Mouse (Mus musculus) heart, embryonic 10.5 days (tissue): ENCODE results near the gene Cela3b. TPM values are rescaled to one million over a fixed set of nuclear protein-coding genes. Genes with fewer than 3 reads are reported as not detected.
A peak's percentile ranks its signal among the peaks of the same experiment; 100 is the strongest.
"Not testable (repeated sequence)": the region's sequence is repeated elsewhere in the genome, so short reads cannot be mapped to it uniquely, and the experiment has no call there.

Experiments
- DNase-seq: peaks from one replicate; pipeline ENCODE4 v3.0.0-alpha.2; 2017; ENCODE audit warnings: low spot score
- H3K27ac ChIP-seq: fragments of 300-500 bp; sonication (generic); 2 replicates; pipeline ENCODE4 v1.5.1; 2016; ENCODE audit warnings: mild to moderate bottlenecking
- H3K27me3 ChIP-seq: fragments of 300-500 bp; sonication (generic); 2 replicates; pipeline ENCODE4 v1.6.1; 2016; ENCODE audit warnings: mild to moderate bottlenecking; ENCODE audit not compliant: poor library complexity, insufficient read depth, severe bottlenecking
- H3K36me3 ChIP-seq: fragments of 300-500 bp; sonication (generic); 2 replicates; pipeline ENCODE4 v1.6.1; 2016; ENCODE audit warnings: mild to moderate bottlenecking, moderate library complexity
- H3K4me1 ChIP-seq: fragments of 300-500 bp; sonication (generic); 2 replicates; pipeline ENCODE4 v1.6.1; 2016; ENCODE audit warnings: mild to moderate bottlenecking
- H3K4me3 ChIP-seq: fragments of 300-500 bp; sonication (generic); 2 replicates; pipeline ENCODE4 v1.5.1; 2016; ENCODE audit warnings: mild to moderate bottlenecking, moderate library complexity
- H3K9me3 ChIP-seq: fragments of 300-500 bp; sonication (generic); 2 replicates; pipeline ENCODE4 v1.6.1; 2016; ENCODE audit warnings: mild to moderate bottlenecking, moderate library complexity
- WGBS: fragments of 180-500 bp; shearing (Covaris S2); methylation state at CpG from one replicate; pipeline ENCODE4 v1.1.7; 2016; 5-methylcytosine and 5-hydroxymethylcytosine counted together
- polyA plus RNA-seq: library from polyadenylated mRNA; unstranded; fragments of >200 nt; fragmentation: Nextera tagmentation; extraction: Ambion mirVana; gene quantifications from 2 replicates; pipeline ENCODE4 v1.2.1, GENCODE M21; 2016

Cela3b gene
- polyA plus RNA-seq, 1 experiment from 2014 or later = not detected

DNA sequence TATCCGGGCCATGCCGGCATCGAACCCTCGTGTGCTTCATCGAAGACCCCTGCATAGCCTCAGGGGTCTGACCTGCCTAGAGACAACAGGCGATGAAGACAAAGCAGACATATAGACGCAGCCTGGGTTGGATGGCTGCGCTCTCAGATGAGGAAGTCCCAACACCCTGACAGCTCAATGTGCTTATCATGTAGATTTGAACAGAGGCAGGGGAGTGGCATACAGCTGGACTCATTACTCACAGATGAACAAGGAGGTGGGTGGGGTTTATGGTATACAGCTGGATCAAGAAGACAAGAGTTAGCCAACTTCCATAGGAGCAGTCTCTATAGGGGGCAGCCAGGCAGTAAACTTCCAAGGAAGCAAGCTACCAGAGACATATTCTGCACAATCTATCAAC lies 8.5 kb upstream of the Cela3b start:
- Histone ChIP-seq H3K36me3 (no peaks in the 10 kb centered on the region), H3K4me1 (peaks cover 13% of the 10 kb centered on the region; the same call in 1 of the 2 replicates), H3K27me3 (no peaks in the 10 kb centered on the region), H3K9me3 (no peaks in the 10 kb centered on the region), H3K27ac (no peak overlapping the region), H3K4me3 (no peak overlapping the region)
- no peak for DNase-seq
- 75% methylated on average over 8 of the region's 8 CpGs for WGBS

DNA sequence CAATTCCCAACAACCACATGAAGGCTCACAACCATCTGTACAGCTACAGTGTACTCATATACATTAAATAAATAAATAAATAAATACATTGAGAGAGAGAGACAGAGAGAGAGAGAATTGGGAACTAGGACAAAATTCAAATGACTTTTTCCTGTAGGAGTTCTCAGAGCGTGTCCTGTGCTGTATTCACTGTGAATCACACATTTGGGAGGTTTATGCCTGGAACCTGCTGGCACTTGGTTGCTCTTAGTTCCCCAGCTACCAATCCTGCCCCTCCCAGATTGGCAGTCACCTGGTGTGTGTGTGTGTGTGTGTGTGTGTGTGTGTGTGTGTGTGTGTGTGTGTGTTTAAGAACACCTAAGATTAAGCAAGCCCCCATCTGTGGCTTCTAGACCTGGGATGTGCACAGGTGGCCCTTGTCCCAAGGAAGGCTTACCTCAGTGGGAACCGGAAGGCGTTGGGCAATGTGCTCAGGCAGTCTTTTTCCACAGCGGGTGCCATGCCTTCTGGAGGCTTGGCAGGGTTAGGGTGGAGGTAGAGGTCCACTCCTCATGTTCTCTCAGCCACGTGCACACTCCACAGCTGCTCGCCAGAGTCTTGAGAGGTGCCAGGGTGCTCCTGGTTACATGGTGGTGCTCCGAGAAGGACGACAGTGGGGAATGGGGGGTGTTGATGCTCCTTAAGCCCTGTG lies 6.8 kb upstream of the Cela3b start:
- 85% methylated on average over 8 of the region's 8 CpGs for WGBS
- Histone ChIP-seq H3K9me3 (no peaks in the 10 kb centered on the region), H3K27me3 (no peaks in the 10 kb centered on the region), H3K27ac (no peak overlapping the region), H3K4me1 (peaks cover 19% of the 10 kb centered on the region; the same call in 1 of the 2 replicates), H3K4me3 (no peak overlapping the region), H3K36me3 (no peaks in the 10 kb centered on the region)
- DNase-seq = no peak

DNA sequence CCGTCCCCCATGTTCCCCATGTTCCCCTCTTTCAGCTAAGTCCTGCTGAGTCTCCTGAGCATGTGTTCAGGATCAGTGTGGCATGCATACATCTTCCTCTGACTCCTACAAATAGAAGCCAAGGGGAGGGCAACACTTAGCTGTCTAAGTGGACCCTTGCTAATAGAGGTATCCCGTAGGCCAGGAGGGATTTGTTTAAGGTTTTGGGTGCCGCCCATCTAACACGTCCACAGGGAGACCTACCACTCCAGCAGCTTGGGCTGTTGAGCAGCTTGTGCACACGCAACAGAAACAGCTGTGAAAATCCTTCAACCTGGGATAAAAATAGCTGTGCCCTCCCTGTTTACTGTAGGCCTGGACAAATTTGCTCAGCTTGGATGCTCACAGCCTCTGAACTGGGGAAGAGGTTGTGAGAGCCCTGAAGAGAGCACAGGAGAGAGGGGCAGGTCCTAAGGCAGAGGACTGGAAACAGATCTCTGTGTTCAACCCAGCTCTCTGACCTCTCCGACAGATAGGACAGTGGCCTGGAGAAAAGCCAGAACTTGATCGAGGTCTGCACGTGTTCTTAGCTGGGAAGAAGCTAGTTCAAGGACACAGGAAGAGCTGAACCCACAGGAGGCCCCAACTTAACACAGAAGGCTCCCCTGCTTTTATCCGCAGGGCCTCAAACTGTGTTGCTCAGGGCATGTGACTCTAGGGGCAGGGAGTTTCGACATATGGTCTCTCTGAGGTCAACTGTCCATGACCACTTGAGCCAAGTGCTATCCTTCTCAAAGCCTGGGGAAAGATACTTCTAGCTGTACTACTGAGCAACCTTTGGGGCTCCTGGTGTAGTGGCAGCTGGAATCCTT lies 2.6 kb upstream of the Cela3b start:
- H3K36me3 ChIP-seq, DNase-seq, H3K27me3 ChIP-seq, H3K4me3 ChIP-seq, H3K9me3 ChIP-seq: not testable (repeated sequence)
- Histone ChIP-seq H3K27ac (peak overlapping the region; percentile 56; the same call in 1 of the 2 replicates), H3K4me1 (peaks cover 13% of the 10 kb centered on the region; the same call in 1 of the 2 replicates)
- WGBS = 57% methylated on average over 10 of the region's 10 CpGs

DNA sequence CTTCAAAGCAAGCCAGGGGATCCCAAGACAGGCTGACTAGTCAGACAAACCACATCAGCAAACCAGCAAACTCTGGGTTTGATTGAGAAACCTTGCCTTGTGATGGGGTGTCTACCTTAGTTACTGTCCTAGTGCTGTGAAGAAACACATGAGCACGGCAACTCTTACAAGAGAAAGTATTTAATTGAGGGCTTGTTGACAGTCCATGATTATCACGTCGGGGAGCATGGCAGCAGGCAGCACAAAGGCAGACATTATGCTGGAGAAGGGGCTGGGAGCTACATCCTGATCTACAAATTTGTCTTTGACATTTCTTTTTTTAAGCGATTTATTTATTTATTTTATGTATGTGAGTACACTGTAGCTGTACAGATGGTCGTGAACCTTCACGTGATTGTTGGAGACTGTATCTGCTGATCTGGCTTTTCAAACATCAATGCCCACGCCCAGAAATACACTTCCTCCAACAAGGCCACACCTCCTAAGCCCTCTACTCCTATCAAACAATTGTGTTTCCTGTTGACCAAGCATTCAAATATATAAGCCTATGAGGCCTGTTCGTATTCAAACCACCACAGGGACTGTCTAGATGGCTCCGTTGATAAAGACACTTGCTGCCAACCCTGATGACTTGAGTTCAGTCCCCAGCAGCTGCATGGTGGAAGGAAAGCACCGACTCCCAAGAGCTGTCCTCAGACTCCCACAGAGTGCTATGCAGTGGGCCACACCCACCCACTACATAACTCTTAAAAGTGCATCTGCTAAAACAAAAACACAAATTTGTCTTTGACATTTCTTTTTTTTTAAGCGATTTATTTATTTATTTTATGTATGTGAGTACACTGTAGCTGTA lies 12.4 kb downstream of the Cela3b start:
- 63% methylated on average over 11 of the region's 11 CpGs for WGBS
- DNase-seq = no peak
- Histone ChIP-seq H3K27me3 (no peaks in the 10 kb centered on the region; the same call in 1 of the 2 replicates), H3K27ac (no peak overlapping the region), H3K4me3 (no peak overlapping the region), H3K9me3 (no peaks in the 10 kb centered on the region), H3K36me3 (no peaks in the 10 kb centered on the region), H3K4me1 (peaks cover 8% of the 10 kb centered on the region; the same call in 1 of the 2 replicates)

DNA sequence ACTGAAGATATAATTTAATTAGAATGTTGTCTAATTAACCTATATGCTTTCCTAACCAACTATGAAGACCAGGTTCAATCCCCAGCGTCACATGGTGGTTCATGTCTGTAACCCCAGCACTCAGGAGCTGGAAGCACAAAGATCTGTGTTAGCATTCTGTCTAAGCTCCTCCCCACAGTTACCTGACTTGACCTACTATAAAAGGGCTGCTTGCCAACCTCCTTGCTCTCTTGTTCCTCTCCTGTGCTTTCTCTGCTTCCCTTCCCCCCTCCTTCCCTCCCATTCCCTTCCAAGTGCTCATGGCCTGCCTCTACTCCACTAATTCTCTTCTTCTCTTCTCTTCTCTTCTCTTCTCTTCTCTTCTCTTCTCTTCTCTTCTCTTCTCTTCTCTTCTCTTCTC lies 15.4 kb downstream of the Cela3b start:
- WGBS = 78% methylated on average over 1 of the region's 1 CpGs
- H3K4me1 ChIP-seq = peaks cover 12% of the 10 kb centered on the region

DNA sequence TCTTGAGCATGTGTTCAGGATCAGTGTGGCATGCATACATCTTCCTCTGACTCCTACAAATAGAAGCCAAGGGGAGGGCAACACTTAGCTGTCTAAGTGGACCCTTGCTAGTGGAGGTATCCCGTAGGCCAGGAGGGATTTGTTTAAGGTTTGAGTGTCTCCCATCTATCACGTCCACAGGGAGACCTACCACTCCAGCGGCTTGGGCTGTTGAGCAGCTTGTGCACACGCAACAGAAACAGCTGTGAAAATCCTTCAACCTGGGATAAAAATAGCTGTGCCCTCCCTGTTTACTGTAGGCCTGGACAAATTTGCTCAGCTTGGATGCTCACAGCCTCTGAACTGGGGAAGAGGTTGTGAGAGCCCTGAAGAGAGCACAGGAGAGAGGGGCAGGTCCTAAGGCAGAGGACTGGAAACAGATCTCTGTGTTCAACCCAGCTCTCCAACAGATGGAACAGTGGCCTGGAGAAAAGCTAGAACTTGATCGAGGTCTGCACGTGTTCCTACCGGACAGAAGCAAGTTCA lies 18.1 kb downstream of the Cela3b start:
- not testable (repeated sequence) for H3K4me3 ChIP-seq, DNase-seq, H3K9me3 ChIP-seq, H3K4me1 ChIP-seq, H3K36me3 ChIP-seq, H3K27ac ChIP-seq, H3K27me3 ChIP-seq
- WGBS = 63% methylated on average over 7 of the region's 7 CpGs

More for the DNA sequence above, 15.4 kb downstream of the Cela3b start:
- H3K9me3 ChIP-seq = no peaks in the 10 kb centered on the region
- no peak overlapping the region for H3K27ac ChIP-seq
- no peak for DNase-seq
- H3K4me3 ChIP-seq = no peak overlapping the region
- no peaks in the 10 kb centered on the region for H3K36me3 ChIP-seq
- no peaks in the 10 kb centered on the region for H3K27me3 ChIP-seq

DNA sequence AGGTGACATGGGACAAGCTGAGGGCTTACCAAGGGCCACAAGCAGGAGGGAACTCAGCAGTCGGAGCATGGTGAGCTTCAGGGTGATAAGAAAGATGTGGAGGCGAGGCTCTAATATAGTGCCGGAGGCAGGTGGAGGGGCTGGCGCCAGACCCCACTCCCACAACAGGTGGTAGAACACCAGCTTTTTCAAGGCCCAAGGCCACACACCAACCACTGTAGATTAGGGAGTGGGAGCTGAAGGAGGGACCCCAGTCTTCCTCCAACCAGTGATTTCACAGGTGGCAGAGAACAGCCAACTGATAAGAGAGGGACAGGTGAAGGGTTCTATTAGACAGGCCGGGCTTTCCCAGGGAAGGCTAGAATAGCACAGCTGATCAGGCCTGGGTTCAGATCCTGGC lies 20.6 kb downstream of the Cela3b start, which contains the start of gene Cela3a:
TSS of gene Cela3a (minus strand) at position 101 of the 400 bp plus-strand sequence.
- DNase-seq = no peak
- H3K4me1 ChIP-seq = peaks cover 3% of the 10 kb centered on the region; the same call in 1 of the 2 replicates
- no peak within 1 kb of the TSS for H3K4me3 ChIP-seq
- H3K27ac ChIP-seq = no peak within 1 kb of the TSS
- H3K27me3 ChIP-seq = no peaks in the 10 kb centered on the region
- WGBS = 80% methylated on average over 5 of the region's 5 CpGs
- H3K36me3 ChIP-seq = no peaks in the 10 kb centered on the region
- H3K9me3 ChIP-seq = no peaks in the 10 kb centered on the region

DNA sequence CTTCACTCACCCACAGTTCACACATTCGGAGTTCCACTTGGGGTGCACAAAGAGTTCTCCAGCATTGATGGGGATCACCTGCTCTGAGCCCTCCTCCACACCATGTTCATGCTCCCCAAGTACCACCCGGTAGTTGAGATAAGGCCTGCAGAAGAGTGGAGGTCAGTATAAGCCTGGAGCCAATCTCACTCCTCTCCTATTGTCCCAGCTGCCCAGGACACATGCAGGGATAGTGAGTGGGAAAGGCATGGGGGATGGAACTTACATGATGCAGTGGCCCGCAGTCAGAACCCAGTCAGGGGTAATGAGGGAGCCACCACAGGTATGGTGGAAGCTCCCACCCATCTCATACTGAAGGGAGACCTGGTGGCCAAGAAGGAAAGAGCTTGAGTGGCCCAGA lies 24.8 kb downstream of the Cela3b start:
- H3K9me3 ChIP-seq = no peaks in the 10 kb centered on the region
- no peaks in the 10 kb centered on the region for H3K4me1 ChIP-seq
- H3K27me3 ChIP-seq = 0 out of 2 replicates have a peak, but pooled peaks cover 4% of the 10 kb centered on the region
- no peak for DNase-seq
- no peak overlapping the region for H3K4me3 ChIP-seq
- no peak overlapping the region for H3K27ac ChIP-seq
- 79% methylated on average over 3 of the region's 3 CpGs for WGBS
- H3K36me3 ChIP-seq = no peaks in the 10 kb centered on the region

DNA sequence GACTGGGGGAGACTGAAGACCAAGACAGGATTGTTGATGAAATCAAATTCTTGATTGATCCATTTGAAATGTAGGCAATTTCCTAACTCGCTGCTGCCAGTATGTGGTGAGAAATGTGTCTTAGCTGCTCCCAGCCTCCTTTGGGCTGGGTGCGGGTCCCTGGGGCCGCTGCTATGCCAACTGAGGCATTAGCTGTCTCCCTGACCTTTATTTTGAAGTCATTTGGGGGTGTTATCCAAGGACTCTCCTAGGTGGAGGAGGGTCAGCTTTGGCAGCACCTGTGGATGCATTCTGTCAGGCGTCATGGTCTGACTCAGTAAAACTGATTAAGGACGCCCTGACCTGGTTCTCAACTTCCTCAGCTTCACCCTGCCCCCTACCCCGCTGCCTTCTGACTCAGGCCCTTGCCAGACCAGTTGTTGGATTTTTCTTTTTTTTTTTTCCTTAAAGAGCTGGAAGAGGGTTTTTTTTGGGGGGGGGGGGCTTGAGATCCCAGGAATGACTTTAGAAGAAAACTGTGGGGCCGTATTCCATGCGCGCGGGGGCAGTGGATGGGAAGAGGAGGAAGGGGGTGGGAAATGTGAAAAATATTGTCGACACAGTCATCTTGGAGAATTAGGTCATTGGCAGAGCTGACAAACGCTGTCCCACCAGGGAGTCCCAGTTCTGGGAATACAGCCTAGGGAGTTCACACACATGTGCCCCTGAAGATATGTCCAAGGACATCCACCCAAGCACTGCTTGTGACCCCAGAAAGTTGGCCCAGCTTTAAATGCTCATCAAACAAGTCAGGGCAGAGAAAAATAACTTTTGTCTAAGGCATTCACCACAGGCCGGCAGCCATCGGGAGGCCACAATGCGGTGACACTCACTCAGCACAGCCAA lies 33.5 kb downstream of the Cela3b start:
- Histone ChIP-seq H3K4me3 (no peak overlapping the region), H3K4me1 (no peaks in the 10 kb centered on the region), H3K27me3 (no peaks in the 10 kb centered on the region), H3K9me3 (no peaks in the 10 kb centered on the region), H3K27ac (no peak overlapping the region), H3K36me3 (no peaks in the 10 kb centered on the region)
- WGBS = 72% methylated on average over 15 of the region's 15 CpGs
- no peak for DNase-seq

DNA sequence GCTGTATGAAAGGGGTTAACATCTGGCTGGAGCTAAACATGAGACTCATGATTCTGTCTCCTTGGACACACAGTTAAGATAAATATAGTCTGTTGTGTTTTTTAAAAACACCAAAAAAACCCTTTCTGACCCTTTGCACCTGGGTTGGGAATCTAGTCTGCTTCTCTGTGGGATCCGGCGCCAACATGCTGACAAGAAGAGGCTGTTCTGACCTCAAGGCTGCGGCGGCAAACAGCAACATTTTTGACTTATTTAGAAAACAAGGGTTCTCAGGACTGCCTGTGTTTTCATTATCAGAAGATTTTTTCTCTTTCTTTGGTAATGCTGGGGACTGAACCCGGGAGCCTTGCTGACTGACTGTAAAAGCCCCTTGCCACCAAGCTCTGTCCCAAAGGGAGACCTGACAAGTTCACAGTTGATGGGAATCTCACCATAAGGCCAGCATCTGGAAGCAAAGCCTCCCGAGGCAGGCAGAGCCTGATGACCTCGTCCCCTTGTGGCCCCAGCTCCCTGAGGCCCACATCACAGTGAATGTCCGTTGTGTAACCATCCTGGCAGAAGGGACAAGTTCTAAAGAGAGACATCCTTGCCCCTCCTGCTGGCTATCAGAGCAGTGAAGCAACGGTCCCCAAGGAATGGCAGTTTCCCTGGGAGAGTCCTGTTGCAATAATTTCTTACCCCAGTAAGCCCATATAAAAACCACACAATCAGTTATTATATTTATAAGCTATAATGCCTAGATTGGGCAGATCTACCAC lies 36.8 kb downstream of the Cela3b start:
- H3K4me3 ChIP-seq = no peak overlapping the region
- peaks cover 5% of the 10 kb centered on the region for H3K4me1 ChIP-seq
- 66% methylated on average over 9 of the region's 9 CpGs for WGBS
- no peaks in the 10 kb centered on the region for H3K9me3 ChIP-seq
- H3K27ac ChIP-seq = no peak overlapping the region
- no peaks in the 10 kb centered on the region for H3K27me3 ChIP-seq
- no peaks in the 10 kb centered on the region; the same call in 1 of the 2 replicates for H3K36me3 ChIP-seq
- no peak for DNase-seq

DNA sequence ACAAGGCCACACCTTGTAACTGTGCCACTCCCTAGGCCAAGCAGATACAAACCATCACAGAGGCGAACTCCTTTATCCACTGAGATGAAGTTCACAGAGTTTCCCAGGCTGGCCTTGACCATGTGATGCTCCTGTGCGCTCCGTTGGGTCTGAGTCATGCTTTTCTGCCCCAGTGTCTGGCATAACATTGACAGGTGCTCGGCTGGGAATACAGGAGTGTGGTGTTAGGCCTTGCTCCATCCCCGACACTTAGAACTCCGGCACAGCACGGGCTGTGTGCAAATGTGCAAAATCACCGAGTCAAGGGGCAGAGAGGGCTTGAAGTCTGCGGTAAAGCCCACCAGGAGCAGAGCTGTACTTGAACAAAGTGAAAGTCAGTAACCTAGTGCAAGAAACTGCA lies 37.5 kb downstream of the Cela3b start:
- no peak for DNase-seq
- Histone ChIP-seq H3K27ac (no peak overlapping the region), H3K4me3 (no peak overlapping the region), H3K9me3 (no peaks in the 10 kb centered on the region), H3K4me1 (peaks cover 5% of the 10 kb centered on the region), H3K27me3 (no peaks in the 10 kb centered on the region), H3K36me3 (no peaks in the 10 kb centered on the region; the same call in 1 of the 2 replicates)
- 85% methylated on average over 9 of the region's 9 CpGs for WGBS
